Mouse (Mus musculus) lung, embryonic 15.5 days (tissue): ENCODE measurements around the gene Snd1. TPM values are rescaled to one million over a fixed set of nuclear protein-coding genes. Genes with fewer than 3 reads are reported as not detected.

Experiments
- ATAC-seq: fragments of 200-750 bp; cut with Nextera tagmentation; 2 replicates; pipeline ENCODE4 v1.8.0; 2017; ENCODE audit warnings: moderate number of reproducible peaks, borderline replicate concordance; ENCODE audit not compliant: low FRiP score, low TSS enrichment; ENCODE audit errors: extremely low read depth
- H3K27ac ChIP-seq: fragments of 300-500 bp; sonication (generic); 2 replicates; pipeline ENCODE4 v1.5.1; 2015; ENCODE audit warnings: moderate library complexity, mild to moderate bottlenecking, inconsistent platforms
- H3K27me3 ChIP-seq: fragments of 300-500 bp; sonication (generic); 2 replicates; pipeline ENCODE4 v1.6.1; 2015; ENCODE audit warnings: inconsistent platforms
- H3K36me3 ChIP-seq: fragments of 300-500 bp; sonication (generic); 2 replicates; pipeline ENCODE4 v1.6.1; 2015; ENCODE audit warnings: inconsistent platforms
- H3K4me1 ChIP-seq: fragments of 300-500 bp; sonication (generic); 2 replicates; pipeline ENCODE4 v1.6.1; 2015; ENCODE audit warnings: inconsistent platforms
- H3K4me2 ChIP-seq: fragments of 300-500 bp; sonication (generic); 2 replicates; pipeline ENCODE4 v1.6.1; 2015; ENCODE audit warnings: inconsistent platforms, mild to moderate bottlenecking, moderate library complexity
- H3K4me3 ChIP-seq: fragments of 300-500 bp; sonication (generic); 2 replicates; pipeline ENCODE4 v1.5.1; 2015; ENCODE audit warnings: mild to moderate bottlenecking, inconsistent platforms
- H3K9ac ChIP-seq: fragments of 300-500 bp; sonication (generic); 2 replicates; pipeline ENCODE4 v1.6.1; 2015; ENCODE audit warnings: inconsistent platforms
- H3K9me3 ChIP-seq: fragments of 300-500 bp; sonication (generic); 2 replicates; pipeline ENCODE4 v1.6.1; 2016; ENCODE audit warnings: inconsistent platforms
- WGBS: fragments of 180-500 bp; shearing (Covaris S2); methylation state at CpG from one replicate; pipeline ENCODE4 v1.1.7; 2015; 5-methylcytosine and 5-hydroxymethylcytosine counted together
- polyA plus RNA-seq: library from polyadenylated mRNA; unstranded; fragments of >200 nt; fragmentation: Nextera tagmentation; extraction: Ambion mirVana; gene quantifications from 2 replicates; pipeline ENCODE4 v1.2.1, GENCODE M21; 2015

Snd1 gene
- polyA plus RNA-seq, 1 experiment from 2014 or later: 131 TPM

DNA sequence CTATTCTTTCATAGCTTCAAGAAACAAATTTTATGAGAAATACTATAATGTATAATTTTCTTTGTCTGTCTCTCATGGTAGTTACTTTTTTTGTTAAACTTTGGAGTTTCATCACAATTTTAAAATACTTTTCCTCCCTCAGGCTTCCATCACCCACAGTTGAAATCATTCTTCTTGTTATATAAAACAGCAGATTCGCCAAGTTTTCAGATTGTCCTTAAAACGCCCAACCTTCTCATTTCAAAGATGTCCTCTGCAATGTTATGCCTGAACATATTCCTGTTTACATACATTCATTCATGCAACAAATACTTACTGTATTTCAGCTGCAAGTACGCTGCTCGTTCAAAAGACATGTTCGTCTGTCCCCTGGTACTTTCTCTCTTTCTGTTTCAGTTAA lies 188.7 kb downstream of the Snd1 start:
- Histone ChIP-seq H3K9ac (no peak overlapping the region), H3K36me3 (no peaks in the 10 kb centered on the region), H3K4me2 (no peak overlapping the region), H3K27me3 (no peaks in the 10 kb centered on the region), H3K27ac (no peak overlapping the region), H3K9me3 (no peaks in the 10 kb centered on the region), H3K4me1 (no peaks in the 10 kb centered on the region), H3K4me3 (no peak overlapping the region)
- ATAC-seq: no peak
- 88% methylated on average over 5 of the region's 5 CpGs for WGBS

DNA sequence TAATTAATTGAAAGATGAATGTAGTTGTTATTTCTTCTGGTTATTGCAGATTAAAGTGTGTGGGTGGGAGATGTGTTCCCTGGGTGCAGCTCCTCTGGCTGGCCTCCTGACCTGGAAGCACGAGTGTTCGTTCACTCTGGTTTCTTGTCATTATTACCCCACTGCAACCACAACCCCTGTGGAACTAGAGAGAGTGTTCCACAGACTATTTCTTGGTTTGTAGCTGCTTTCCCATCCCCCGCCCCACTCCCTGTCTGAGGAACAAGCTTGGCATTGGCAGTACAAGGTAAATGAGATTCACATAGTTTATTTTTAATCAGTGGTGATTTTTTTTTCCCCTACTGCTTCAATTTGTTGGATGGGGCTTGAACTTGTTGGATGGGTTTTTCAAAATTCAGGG lies 189.8 kb downstream of the Snd1 start:
- Histone ChIP-seq H3K4me1 (no peaks in the 10 kb centered on the region), H3K9me3 (no peaks in the 10 kb centered on the region), H3K4me3 (no peak overlapping the region), H3K9ac (no peak overlapping the region), H3K4me2 (no peak overlapping the region), H3K36me3 (no peaks in the 10 kb centered on the region), H3K27me3 (no peaks in the 10 kb centered on the region), H3K27ac (no peak overlapping the region)
- 74% methylated on average over 3 of the region's 3 CpGs for WGBS
- ATAC-seq: no peak

DNA sequence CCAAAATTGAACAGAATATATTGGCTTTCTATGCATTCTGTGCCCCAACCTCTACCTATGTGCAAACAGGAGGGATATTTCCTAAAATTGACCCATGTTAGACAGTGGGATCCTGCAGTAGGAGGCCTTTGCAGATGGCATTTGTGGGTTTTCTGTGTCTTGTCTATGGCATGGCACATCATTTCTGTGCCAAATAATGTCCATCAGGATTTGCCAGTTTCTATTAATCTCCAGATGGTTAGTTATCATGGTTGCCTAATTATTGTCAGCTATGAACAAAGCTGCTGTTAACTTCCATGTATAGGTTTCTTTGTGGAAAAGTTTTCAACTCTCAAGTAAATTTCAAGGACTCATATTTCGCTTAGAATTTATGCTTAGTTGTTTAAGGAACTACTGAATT lies 192.6 kb downstream of the Snd1 start:
- Histone ChIP-seq H3K27me3 (no peaks in the 10 kb centered on the region), H3K36me3 (no peaks in the 10 kb centered on the region), H3K9ac (no peak overlapping the region), H3K4me1 (no peaks in the 10 kb centered on the region), H3K27ac (no peak overlapping the region), H3K9me3 (no peaks in the 10 kb centered on the region), H3K4me2 (no peak overlapping the region), H3K4me3 (no peak overlapping the region)
- no peak for ATAC-seq
- 89% methylated on average over 1 of the region's 1 CpGs for WGBS

DNA sequence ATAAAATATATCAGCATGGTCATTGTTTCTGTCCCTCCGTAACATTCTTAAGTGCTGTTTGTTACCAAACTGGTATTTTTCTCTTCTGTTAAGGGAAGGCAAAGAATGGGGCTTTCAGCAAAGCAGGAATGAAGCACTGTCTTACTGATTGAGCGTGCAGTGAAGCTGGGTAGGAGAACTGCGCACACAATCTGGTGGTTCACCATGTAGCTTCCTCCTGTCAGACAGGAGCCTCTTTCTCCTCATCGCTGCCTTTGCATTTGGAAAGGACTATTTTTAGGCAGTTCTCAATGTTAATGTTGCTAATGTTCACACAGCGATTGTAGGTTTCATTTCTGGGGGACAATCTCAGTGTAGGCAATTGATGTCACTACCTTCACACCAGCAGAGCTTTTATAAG lies 194.3 kb downstream of the Snd1 start:
- Histone ChIP-seq H3K9me3 (no peaks in the 10 kb centered on the region), H3K9ac (no peak overlapping the region), H3K4me3 (no peak overlapping the region), H3K4me1 (no peaks in the 10 kb centered on the region), H3K27me3 (no peaks in the 10 kb centered on the region), H3K27ac (no peak overlapping the region), H3K36me3 (no peaks in the 10 kb centered on the region), H3K4me2 (no peak overlapping the region)
- WGBS: 91% methylated on average over 5 of the region's 5 CpGs
- no peak for ATAC-seq

DNA sequence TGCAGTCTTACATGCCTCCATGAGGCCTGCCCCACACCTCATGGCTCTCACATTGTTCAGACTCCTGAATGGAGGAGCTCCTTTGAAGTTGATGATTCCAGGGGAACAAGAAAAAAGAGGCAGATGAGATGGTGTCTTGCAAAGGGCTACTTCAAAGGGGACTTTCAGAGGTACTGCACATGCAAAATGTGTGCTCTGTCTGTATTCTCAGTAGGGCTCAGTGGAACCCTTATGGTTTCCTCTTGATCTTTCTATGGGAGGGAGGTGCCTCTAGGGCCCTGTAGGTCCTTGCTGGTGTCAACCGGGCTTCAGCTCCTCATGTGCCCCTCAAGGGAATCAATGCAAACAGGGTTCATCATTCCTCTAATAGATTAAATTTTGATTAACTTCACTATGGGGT lies 197.4 kb downstream of the Snd1 start:
- Histone ChIP-seq H3K4me3 (no peak overlapping the region), H3K9ac (no peak overlapping the region), H3K4me2 (no peak overlapping the region), H3K27me3 (no peaks in the 10 kb centered on the region), H3K9me3 (no peaks in the 10 kb centered on the region), H3K4me1 (no peaks in the 10 kb centered on the region), H3K27ac (no peak overlapping the region), H3K36me3 (no peaks in the 10 kb centered on the region)
- WGBS: 73% methylated on average over 1 of the region's 1 CpGs
- ATAC-seq: no peak

DNA sequence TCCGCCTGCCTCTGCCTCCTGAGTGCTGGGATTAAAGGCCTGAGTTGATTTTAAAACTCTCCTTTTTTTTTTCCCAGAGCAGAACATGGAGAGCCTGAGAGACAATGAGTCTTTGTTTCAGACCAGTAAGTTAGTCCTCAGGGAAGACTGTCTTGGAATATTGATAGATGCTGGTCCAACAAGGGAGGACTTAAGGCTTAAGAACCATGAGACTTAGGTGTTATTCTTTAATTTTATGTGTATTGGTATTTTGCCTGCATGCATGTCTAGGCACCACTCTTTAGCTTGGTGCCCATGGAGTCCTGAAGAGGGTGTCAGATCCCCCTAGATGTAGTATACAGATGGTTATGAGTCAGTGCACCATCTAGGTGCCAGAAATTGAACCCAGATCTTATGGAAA lies 199.7 kb downstream of the Snd1 start:
- ATAC-seq: no peak
- WGBS: 97% methylated on average over 1 of the region's 1 CpGs
- Histone ChIP-seq H3K9ac (no peak overlapping the region), H3K4me3 (no peak overlapping the region), H3K27ac (no peak overlapping the region), H3K4me2 (no peak overlapping the region), H3K4me1 (no peaks in the 10 kb centered on the region), H3K27me3 (no peaks in the 10 kb centered on the region), H3K36me3 (no peaks in the 10 kb centered on the region), H3K9me3 (no peaks in the 10 kb centered on the region)

DNA sequence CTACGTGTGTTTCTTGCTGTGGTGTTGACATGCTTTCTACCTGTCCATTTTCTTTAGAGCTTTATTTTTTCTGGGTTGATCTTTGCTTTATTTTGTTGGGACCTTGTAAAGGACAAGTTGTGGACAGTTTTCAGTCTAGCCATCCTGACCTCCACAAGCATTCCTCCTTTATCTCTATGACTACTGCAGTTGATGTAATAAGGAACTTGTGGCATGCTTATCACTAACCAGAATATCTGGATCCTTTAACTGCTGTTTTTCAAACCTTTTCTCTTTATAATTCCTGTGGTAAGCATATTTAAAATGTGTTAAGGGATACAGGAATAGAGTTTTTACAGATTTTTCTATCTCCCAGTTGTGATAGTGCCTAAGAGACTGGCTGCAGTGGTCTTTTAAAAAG lies 204.0 kb downstream of the Snd1 start:
- H3K4me3 ChIP-seq: no peak overlapping the region
- no peaks in the 10 kb centered on the region for H3K36me3 ChIP-seq
- no peak overlapping the region for H3K9ac ChIP-seq
- no peaks in the 10 kb centered on the region for H3K27me3 ChIP-seq
- H3K4me1 ChIP-seq: peaks cover 15% of the 10 kb centered on the region; the same call in 1 of the 2 replicates
- no peak overlapping the region for H3K27ac ChIP-seq
- H3K4me2 ChIP-seq: no peak overlapping the region
- 83% methylated on average over 1 of the region's 1 CpGs for WGBS
- no peak for ATAC-seq
- H3K9me3 ChIP-seq: no peaks in the 10 kb centered on the region

DNA sequence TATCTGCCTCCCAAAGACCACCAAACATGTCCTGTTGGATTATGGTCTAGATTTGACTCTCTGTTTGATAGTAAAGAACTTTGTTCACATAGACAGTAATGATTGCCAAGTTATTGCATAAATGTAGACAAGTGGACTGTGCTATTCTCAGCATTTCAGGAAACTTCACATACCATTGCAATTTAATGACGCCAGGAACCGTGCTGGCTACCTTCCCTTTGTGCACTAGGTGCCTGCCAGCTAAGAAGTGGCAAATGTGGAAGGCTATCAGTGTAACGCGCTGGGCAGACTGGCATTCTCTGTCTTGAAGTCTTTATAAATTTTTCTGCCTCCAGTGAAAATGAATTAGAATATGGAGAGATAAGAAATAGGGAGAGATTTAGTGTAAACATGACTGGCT lies 205.6 kb downstream of the Snd1 start:
- WGBS: 62% methylated on average over 4 of the region's 4 CpGs
- Histone ChIP-seq H3K9ac (no peak overlapping the region), H3K4me2 (no peak overlapping the region), H3K9me3 (no peaks in the 10 kb centered on the region), H3K36me3 (no peaks in the 10 kb centered on the region), H3K27ac (no peak overlapping the region), H3K4me3 (no peak overlapping the region), H3K4me1 (peaks cover 15% of the 10 kb centered on the region; the same call in 1 of the 2 replicates), H3K27me3 (no peaks in the 10 kb centered on the region)
- no peak for ATAC-seq

DNA sequence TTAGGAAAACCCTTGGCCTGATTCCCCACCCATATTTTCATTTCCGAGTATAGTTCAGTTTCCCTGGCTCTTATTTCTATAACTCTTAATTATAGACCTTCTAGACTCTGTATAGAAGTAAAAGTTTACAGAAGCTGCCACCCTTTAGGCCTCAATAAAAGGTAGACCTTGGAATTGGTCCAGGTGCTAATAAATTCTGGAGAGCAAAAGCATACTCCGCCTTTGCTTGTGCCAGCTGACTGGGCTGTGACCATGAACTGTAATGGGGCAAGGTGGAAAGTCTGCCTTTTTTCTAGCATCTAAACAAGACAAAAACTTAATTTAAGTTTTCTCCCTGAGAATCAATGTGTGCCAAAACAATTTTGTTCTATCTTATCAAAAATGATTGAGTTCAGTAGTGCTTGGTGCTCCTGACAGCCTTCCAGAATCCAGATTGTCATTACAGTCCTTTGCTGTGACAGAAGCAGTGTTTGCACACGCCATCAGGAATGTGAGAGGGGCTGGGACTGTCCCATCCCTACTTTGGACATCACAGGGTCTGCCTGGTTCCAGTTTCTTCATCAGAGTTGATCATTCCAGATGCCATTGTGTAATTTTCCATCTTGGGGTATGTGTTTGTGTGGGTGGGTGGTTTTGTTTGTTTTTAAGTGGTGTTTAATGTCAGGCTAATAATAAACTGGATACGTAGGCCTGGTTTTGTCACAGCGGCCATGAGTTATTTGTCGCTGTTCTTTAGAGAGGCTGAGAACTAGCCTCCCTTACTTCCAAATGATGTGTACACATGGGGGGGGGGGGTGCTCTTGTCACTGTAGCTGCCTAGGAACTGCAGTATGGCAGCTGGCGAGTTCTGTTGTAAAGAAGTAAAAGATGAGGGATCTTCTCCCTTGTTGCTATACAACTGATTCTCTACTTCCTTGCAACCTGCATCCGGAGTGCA lies 206.8 kb downstream of the Snd1 start:
- Histone ChIP-seq H3K27me3 (no peaks in the 10 kb centered on the region), H3K9me3 (no peaks in the 10 kb centered on the region), H3K4me2 (no peak overlapping the region), H3K9ac (no peak overlapping the region), H3K36me3 (no peaks in the 10 kb centered on the region), H3K27ac (peak overlapping the region; percentile 2; the same call in 1 of the 2 replicates), H3K4me3 (no peak overlapping the region), H3K4me1 (peaks cover 15% of the 10 kb centered on the region; the same call in 1 of the 2 replicates)
- 71% methylated on average over 8 of the region's 8 CpGs for WGBS
- ATAC-seq: no peak

DNA sequence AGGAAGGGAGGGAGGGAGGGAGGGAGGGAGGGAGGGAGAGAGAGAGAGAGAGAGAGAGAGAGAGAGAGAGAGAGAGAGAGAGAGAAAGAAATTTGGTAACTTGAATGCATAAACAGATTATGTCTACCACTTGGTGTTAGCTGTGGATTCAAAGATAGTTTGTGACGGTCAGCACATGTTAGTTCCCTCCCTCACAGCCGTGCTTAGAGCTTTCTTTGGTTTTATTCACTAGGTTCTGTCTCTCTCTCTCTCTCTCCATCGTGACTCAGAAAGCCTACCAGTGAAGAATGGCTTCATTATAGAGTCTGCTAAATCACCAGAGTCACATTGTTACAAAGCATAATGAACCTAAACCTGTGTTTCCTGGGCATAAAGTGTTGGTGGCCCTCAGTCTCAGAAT lies 210.1 kb downstream of the Snd1 start:
- Histone ChIP-seq H3K9ac (no peak overlapping the region), H3K4me3 (no peak overlapping the region), H3K36me3 (no peaks in the 10 kb centered on the region), H3K9me3 (no peaks in the 10 kb centered on the region), H3K4me2 (no peak overlapping the region), H3K4me1 (peaks cover 15% of the 10 kb centered on the region; the same call in 1 of the 2 replicates), H3K27me3 (no peaks in the 10 kb centered on the region), H3K27ac (no peak overlapping the region)
- WGBS: 56% methylated on average over 3 of the region's 3 CpGs
- ATAC-seq: no peak

DNA sequence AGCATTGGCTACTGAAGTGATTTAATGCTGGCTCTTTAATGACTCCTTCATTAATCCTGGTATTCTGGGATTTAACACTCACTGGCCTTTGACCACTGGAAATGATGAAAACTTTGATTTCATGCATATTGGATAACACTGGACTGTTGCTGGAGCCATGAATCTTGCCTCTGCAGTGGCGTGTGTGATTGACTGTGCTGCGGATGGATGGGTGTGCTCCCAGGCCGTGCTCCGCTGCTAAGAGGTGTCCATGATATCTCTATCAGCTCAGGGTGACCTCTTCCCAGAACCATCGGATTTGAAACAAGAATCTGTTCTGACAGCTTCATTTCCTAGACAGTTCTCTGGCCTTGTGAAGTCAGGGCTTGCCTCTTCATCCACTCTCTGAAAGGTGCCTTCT lies 210.8 kb downstream of the Snd1 start:
- no peak overlapping the region for H3K9ac ChIP-seq
- no peaks in the 10 kb centered on the region for H3K9me3 ChIP-seq
- H3K27ac ChIP-seq: no peak overlapping the region
- H3K4me1 ChIP-seq: peaks cover 8% of the 10 kb centered on the region; the same call in 1 of the 2 replicates
- no peaks in the 10 kb centered on the region for H3K27me3 ChIP-seq
- 66% methylated on average over 5 of the region's 5 CpGs for WGBS
- H3K4me2 ChIP-seq: no peak overlapping the region
- no peak overlapping the region for H3K4me3 ChIP-seq
- no peak for ATAC-seq
- no peaks in the 10 kb centered on the region for H3K36me3 ChIP-seq

DNA sequence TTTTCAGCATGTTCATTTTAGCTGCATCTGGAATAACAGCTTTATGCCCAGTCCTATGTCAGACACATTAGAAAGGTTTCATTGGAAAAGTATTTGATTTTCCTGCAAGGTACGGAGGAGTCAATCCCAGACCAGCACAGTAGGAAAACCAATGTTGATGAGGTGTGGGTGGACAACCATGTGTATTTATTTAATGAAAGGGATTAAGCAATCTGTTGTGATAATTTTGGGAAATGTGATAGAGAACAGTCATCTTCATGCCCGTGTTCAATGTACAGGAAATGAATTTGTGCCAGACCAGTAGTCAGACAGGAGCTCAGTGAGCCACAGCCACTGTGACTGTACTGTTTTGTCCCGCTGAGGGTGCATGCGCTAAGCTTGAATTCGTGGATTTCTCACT lies 212.8 kb downstream of the Snd1 start:
- Histone ChIP-seq H3K36me3 (no peaks in the 10 kb centered on the region), H3K27ac (no peak overlapping the region), H3K4me2 (no peak overlapping the region), H3K4me3 (no peak overlapping the region), H3K4me1 (no peaks in the 10 kb centered on the region), H3K9ac (no peak overlapping the region), H3K9me3 (no peaks in the 10 kb centered on the region), H3K27me3 (no peaks in the 10 kb centered on the region)
- 79% methylated on average over 5 of the region's 5 CpGs for WGBS
- no peak for ATAC-seq
